Mouse (Mus musculus) left cerebral cortex, postnatal 25 days (tissue): ENCODE results near the gene Cfap43. TPM values are rescaled to one million over a fixed set of nuclear protein-coding genes. Genes with fewer than 3 reads are reported as not detected.

Experiments used
- DNase-seq, 2 experiments: peaks; one replicate each; pipeline ENCODE4 v3.0.0; 2022; ENCODE audit warnings: low spot score in 2 of 2, mixed read lengths in 1 of 2
- intact Hi-C: fragments of 180-260 bp; cut with DNase I; formaldehyde crosslinking; loops from one replicate; pipeline ENCODE4 v1.15.1; 2025
- microRNA-seq, 2 experiments: library from miRNA; unstranded; fragments of <30 nt; microRNA quantifications; one replicate each; pipeline ENCODE4 v1.2.0; 2022
- total RNA-seq, 2 experiments: library from RNA; stranded (reverse); gene quantifications; 2 replicates each; pipeline ENCODE4 v1.2.3; 2021

Gene Cfap43
- total RNA-seq, 2 experiments from 2014 or later: 0.16 to 0.64 TPM

DNA sequence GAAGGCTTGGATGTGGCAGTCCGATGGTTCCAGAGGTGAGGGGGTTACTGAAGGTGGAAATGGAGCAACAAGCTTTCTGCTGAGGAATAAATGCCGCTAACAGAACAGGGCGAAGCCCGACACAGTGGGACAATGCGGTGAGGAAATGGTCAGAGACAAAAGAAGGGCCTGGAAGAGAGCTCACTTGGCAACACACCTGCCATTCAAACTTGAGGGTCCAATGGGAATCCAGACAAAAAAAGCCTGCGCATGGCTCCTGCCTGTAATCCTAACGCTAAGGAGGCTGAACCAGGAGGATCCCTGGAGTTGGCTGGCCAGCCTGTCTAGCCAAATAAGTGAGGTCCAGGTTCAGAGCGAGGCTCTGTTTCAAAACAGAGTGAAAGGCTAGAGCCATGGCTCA, 222.7 kb downstream of the Cfap43 start:
- intact Hi-C loops: no loop called here
- no peak for DNase-seq

DNA sequence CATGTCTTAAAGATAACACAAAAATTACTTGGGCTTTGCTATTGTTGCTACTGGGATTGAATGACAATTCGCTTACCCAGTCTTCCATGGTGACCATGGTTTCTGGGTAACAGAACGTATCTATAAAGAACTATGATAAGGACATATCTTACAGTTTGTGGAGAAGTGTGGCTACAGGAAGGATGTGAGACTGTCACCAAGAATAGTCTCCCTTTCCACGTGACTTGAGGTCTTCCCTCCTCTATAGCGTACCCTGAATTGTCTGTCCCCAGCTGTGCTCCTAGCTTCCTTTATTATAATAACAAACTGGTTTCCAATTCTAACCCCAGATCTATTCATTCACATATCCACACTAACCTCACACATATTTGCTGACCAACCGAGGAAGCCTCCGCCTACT, 223.4 kb downstream of the Cfap43 start:
- intact Hi-C loops: no loop called here

DNA sequence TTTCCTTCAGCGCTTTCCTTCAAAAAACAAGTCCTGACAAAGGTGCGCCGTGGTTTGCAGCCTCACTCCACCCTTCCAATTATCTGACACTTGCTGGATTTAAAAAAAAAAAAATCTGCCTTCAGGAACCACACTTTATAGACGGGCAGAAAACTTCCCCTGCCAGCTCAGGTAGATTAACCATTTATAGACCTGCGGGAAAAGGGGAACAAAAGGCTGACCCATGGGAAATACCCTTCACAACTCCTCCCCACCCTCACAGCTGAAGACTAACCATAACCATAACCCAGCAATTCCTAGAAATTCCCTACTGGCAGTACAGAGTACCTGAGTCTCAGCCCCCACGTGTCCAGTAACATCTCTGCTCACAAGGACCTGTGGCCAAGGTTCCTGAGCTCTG, 227.1 kb downstream of the Cfap43 start, which contains the start of gene Col17a1:
Col17a1 (minus strand) TSS at position 101 of the 400 bp plus-strand sequence.
- DNase-seq: no peak
- intact Hi-C loops: no loop called here

More for the DNA sequence above, 223.4 kb downstream of the Cfap43 start:
- no peak for DNase-seq

DNA sequence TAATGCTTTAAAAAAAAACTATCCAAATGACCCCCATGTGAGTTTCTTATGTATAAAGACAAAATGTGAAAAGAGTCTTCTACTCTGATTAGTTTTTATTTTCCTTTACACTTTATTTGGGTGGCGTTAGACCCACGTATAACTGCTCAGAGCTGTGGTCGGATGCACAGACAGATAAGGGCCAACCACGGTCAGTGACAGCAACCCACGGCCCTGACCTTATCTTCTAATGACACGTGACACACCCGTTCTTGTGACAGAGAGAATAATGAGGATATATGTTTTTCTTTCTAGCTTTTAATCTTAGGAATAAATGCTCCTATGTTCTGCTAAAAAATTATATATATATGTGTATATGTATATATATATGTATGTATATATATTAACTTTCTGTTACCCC, 229.5 kb downstream of the Cfap43 start:
- no peak for DNase-seq
- intact Hi-C loops: no loop called here

Small RNA genes within 50 kb of the gene (microRNA-seq; reads per million reads assigned to microRNA genes)
- gene Gm22240: 0 reads per million in 2 experiments
- 0 reads per million in 2 experiments for gene Mir8090

Other genes with a start within 250 kb of the Cfap43 start
- under 1 TPM; 0.62 to 0.83 TPM for gene Col17a1, start 227.2 kb downstream of the Cfap43 start, total RNA-seq
- 10 to 100 TPM; 92.2 to 96.6 TPM for gene Sfr1, start 187.6 kb downstream of the Cfap43 start, total RNA-seq
- gene Gsto1, start 64.3 kb downstream of the Cfap43 start, total RNA-seq: 10 to 100 TPM; 51.7 to 52.6 TPM
- 1 to 10 TPM; 1.6 to 1.7 TPM for gene Gsto2, start 53.8 kb downstream of the Cfap43 start, total RNA-seq
- 1 to 10 TPM in 1 of 2 experiments, under 1 TPM in 1; 0.94 to 1.2 TPM for gene Itprip, start within 50 bp of the Cfap43 start, total RNA-seq
- under 1 TPM; 0.21 to 0.55 TPM for gene Cfap58, start 18.4 kb upstream of the Cfap43 start, total RNA-seq